Mouse (Mus musculus): ENCODE results near the gene 4930539E08Rik.

Gene 4930539E08Rik

GRCm38 (mm10) chr17:28915060-28915628, at the start of gene 4930539E08Rik:
TSS of gene 4930539E08Rik (minus strand) at chr17:28915324.
- no peak for DNase-seq (ENCODE audit: low spot score in 2 of 2)

- DNase-seq (ENCODE audit: low spot score in 2 of 2), result no peak
Observed at GRCm38 (mm10) chr17:28961596-28961995, 46.5 kb upstream of the 4930539E08Rik start.

GRCm38 (mm10) chr17:28960597-28960996, 45.5 kb upstream of the 4930539E08Rik start:
- no peak for DNase-seq (ENCODE audit: low spot score in 2 of 2)

GRCm38 (mm10) chr17:28954416-28954815, 39.3 kb upstream of the 4930539E08Rik start:
- no peak for DNase-seq (ENCODE audit: low spot score in 2 of 2)

- DNase-seq (ENCODE audit: low spot score in 2 of 2), result peak in 1 of 2 experiments; percentile 20
Observed at GRCm38 (mm10) chr17:28953251-28953650, 38.1 kb upstream of the 4930539E08Rik start.

GRCm38 (mm10) chr17:28951831-28952799, 37.0 kb upstream of the 4930539E08Rik start, which contains the start of gene Kctd20:
TSS of gene Kctd20 (plus strand) at chr17:28951950.
- peak; percentile 94 to 95 for DNase-seq (ENCODE audit: low spot score in 2 of 2)

- no peak for DNase-seq (ENCODE audit: low spot score in 2 of 2)
Observed at GRCm38 (mm10) chr17:28950751-28951150, 35.6 kb upstream of the 4930539E08Rik start.

GRCm38 (mm10) chr17:28948661-28949060, 33.5 kb upstream of the 4930539E08Rik start:
- no peak for DNase-seq (ENCODE audit: low spot score in 2 of 2)

GRCm38 (mm10) chr17:28947011-28947939, 32.2 kb upstream of the 4930539E08Rik start:
- no peak for DNase-seq (ENCODE audit: low spot score in 2 of 2)

GRCm38 (mm10) chr17:28944481-28944880, 29.4 kb upstream of the 4930539E08Rik start:
- DNase-seq (ENCODE audit: low spot score in 2 of 2), result no peak

GRCm38 (mm10) chr17:28943740-28944139, 28.6 kb upstream of the 4930539E08Rik start, which contains the start of gene Pxt1:
TSS of gene Pxt1 (minus strand) at chr17:28943840.
- no peak for DNase-seq (ENCODE audit: low spot score in 2 of 2)

- DNase-seq (ENCODE audit: low spot score in 2 of 2), result no peak
Observed at GRCm38 (mm10) chr17:28942101-28942500, 27.0 kb upstream of the 4930539E08Rik start.

- no peak for DNase-seq (ENCODE audit: low spot score in 2 of 2)
Observed at GRCm38 (mm10) chr17:28940776-28941555, 25.8 kb upstream of the 4930539E08Rik start.

GRCm38 (mm10) chr17:28936622-28937345, 21.7 kb upstream of the 4930539E08Rik start:
- DNase-seq (ENCODE audit: low spot score in 2 of 2), result no peak

GRCm38 (mm10) chr17:28936133-28936532, 21.0 kb upstream of the 4930539E08Rik start:
- no peak for DNase-seq (ENCODE audit: low spot score in 2 of 2)

GRCm38 (mm10) chr17:28934120-28934916, 19.2 kb upstream of the 4930539E08Rik start:
- DNase-seq (ENCODE audit: low spot score in 2 of 2), result no peak

- DNase-seq (ENCODE audit: low spot score in 2 of 2), result no peak
Observed at GRCm38 (mm10) chr17:28932274-28932673, 17.1 kb upstream of the 4930539E08Rik start.

- no peak for DNase-seq (ENCODE audit: low spot score in 2 of 2)
Observed at GRCm38 (mm10) chr17:28931436-28932211, 16.5 kb upstream of the 4930539E08Rik start.

Measured in heart, adult 9 months (tissue).